Comparison of ENCODE assay signal across 8 mouse cellular contexts in genomic region chrX:48410388-48410776, GRCm38 (mm10). TPM values are rescaled to one million over a fixed set of nuclear protein-coding genes. Genes with fewer than 3 reads are reported as not detected.
A peak's percentile ranks its signal among the peaks of the same experiment; 100 is the strongest.
DNase-seq lines count a peak whose midpoint lies in the region; ATAC-seq and TF ChIP-seq lines count a peak whose summit lies in the region.

No protein-coding gene starts in this region.

- TF ChIP-seq CTCF in lung, adult 2 months (IDR thresholded peaks at IDR 0.05; ENCODE audit: insufficient read depth, low read length) = no peak

- no peaks in the 10 kb centered on the region for H3K4me1 ChIP-seq in lung, embryonic 15.5 days
- H3K4me1 ChIP-seq in lung, adult 2 months (ENCODE audit: control insufficient read depth, insufficient read depth, low read length) = no peaks in the 10 kb centered on the region
- H3K4me1 ChIP-seq in forebrain, embryonic 13.5 days = no peaks in the 10 kb centered on the region
- no peaks in the 10 kb centered on the region for H3K4me1 ChIP-seq in limb, embryonic 14.5 days (ENCODE audit: control insufficient read depth, insufficient read depth, low read length)
- H3K4me1 ChIP-seq in neural tube, embryonic 15.5 days = no peaks in the 10 kb centered on the region

- H3K27ac ChIP-seq in lung, embryonic 15.5 days = no peak overlapping the region
- no peak overlapping the region for H3K27ac ChIP-seq in forebrain, embryonic 13.5 days
- H3K27ac ChIP-seq in limb, embryonic 14.5 days (replicated peaks; ENCODE audit: low read depth, low read length) = no peak overlapping the region
- no peak overlapping the region for H3K27ac ChIP-seq in neural tube, embryonic 15.5 days (replicated peaks)

- no peak for DNase-seq in lung, adult 2 months
- DNase-seq in limb, embryonic 14.5 days (ENCODE audit: low spot score) = no peak
- DNase-seq in adrenal gland, adult 18-20 months (ENCODE audit: low spot score in 2 of 2) = no peak
- no peak for DNase-seq in layer of hippocampus, adult 18-20 months (ENCODE audit: low spot score in 2 of 2)
- DNase-seq in B cell, adult 2 months = no peak

- no peaks in the 10 kb centered on the region for H3K27me3 ChIP-seq in lung, embryonic 15.5 days
- H3K27me3 ChIP-seq in forebrain, embryonic 13.5 days = no peaks in the 10 kb centered on the region
- H3K27me3 ChIP-seq in limb, embryonic 14.5 days (ENCODE audit: control insufficient read depth, insufficient read depth, low read length) = no peaks in the 10 kb centered on the region
- no peaks in the 10 kb centered on the region for H3K27me3 ChIP-seq in neural tube, embryonic 15.5 days (replicated peaks)

- no peak for TF ChIP-seq POLR2A in lung, adult 2 months (IDR thresholded peaks at IDR 0.05; ENCODE audit: borderline replicate concordance, extremely low read depth, low read depth, low read length)
- TF ChIP-seq POLR2A in limb, embryonic 14.5 days (IDR thresholded peaks at IDR 0.05; ENCODE audit: borderline replicate concordance, extremely low read depth, insufficient read depth, insufficient read length) = no peak

- no peaks in the 10 kb centered on the region for H3K9me3 ChIP-seq in lung, embryonic 15.5 days
- no peaks in the 10 kb centered on the region for H3K9me3 ChIP-seq in forebrain, embryonic 13.5 days (replicated peaks)
- no peaks in the 10 kb centered on the region for H3K9me3 ChIP-seq in limb, embryonic 14.5 days (ENCODE audit: control insufficient read depth, low read length)
- no peaks in the 10 kb centered on the region for H3K9me3 ChIP-seq in neural tube, embryonic 15.5 days (replicated peaks)

- H3K9ac ChIP-seq in lung, embryonic 15.5 days = no peak overlapping the region
- H3K9ac ChIP-seq in forebrain, embryonic 13.5 days = no peak overlapping the region
- H3K9ac ChIP-seq in limb, embryonic 14.5 days (ENCODE audit: low read depth, low read length, severe bottlenecking) = no peak overlapping the region
- no peak overlapping the region for H3K9ac ChIP-seq in neural tube, embryonic 15.5 days (replicated peaks)

- H3K36me3 ChIP-seq in lung, embryonic 15.5 days = no peaks in the 10 kb centered on the region; the same call in 1 of the 2 replicates
- peaks cover 9% of the 10 kb centered on the region; the same call in 1 of the 2 replicates for H3K36me3 ChIP-seq in forebrain, embryonic 13.5 days (ENCODE audit: poor library complexity, severe bottlenecking)
- 0 out of 2 replicates have a peak, but pooled peaks cover 5% of the 10 kb centered on the region for H3K36me3 ChIP-seq in limb, embryonic 14.5 days (ENCODE audit: control insufficient read depth, insufficient read depth, low read length)
- peaks cover 3% of the 10 kb centered on the region; the same call in 1 of the 2 replicates for H3K36me3 ChIP-seq in neural tube, embryonic 15.5 days

- H3K4me3 ChIP-seq in lung, embryonic 15.5 days = peak overlapping the region; percentile 52; the same call in 1 of the 2 replicates
- no peak overlapping the region for H3K4me3 ChIP-seq in lung, adult 2 months (replicated peaks; ENCODE audit: extremely low read depth, low read depth, low read length)
- H3K4me3 ChIP-seq in forebrain, embryonic 13.5 days = peak overlapping the region; percentile 41; the same call in 1 of the 2 replicates
- peak overlapping the region; percentile 41; the same call in 1 of the 2 replicates for H3K4me3 ChIP-seq in limb, embryonic 14.5 days (replicated peaks; ENCODE audit: low read length)
- H3K4me3 ChIP-seq in neural tube, embryonic 15.5 days (replicated peaks) = peak overlapping the region; percentile 47

- WGBS in lung, embryonic 15.5 days = 16% methylated on average over 7 of the region's 7 CpGs
- 31% methylated on average over 7 of the region's 7 CpGs for WGBS in lung, adult 2 months
- 29% methylated on average over 7 of the region's 7 CpGs for WGBS in forebrain, embryonic 13.5 days
- WGBS in limb, embryonic 14.5 days = 20% methylated on average over 7 of the region's 7 CpGs
- 31% methylated on average over 7 of the region's 7 CpGs for WGBS in neural tube, embryonic 15.5 days

- H3K4me2 ChIP-seq in lung, embryonic 15.5 days = peak overlapping the region; percentile 53; the same call in 1 of the 2 replicates
- H3K4me2 ChIP-seq in forebrain, embryonic 13.5 days = peak overlapping the region; percentile 58; the same call in 1 of the 2 replicates
- no peak overlapping the region for H3K4me2 ChIP-seq in limb, embryonic 14.5 days (replicated peaks; ENCODE audit: low read depth, low read length, severe bottlenecking)
- H3K4me2 ChIP-seq in neural tube, embryonic 15.5 days = peak overlapping the region; percentile 59

- ATAC-seq in lung, embryonic 15.5 days (ENCODE audit: borderline replicate concordance, extremely low read depth, low FRiP score, low TSS enrichment) = peak; percentile 10; the same call in 1 of the 2 replicates
- ATAC-seq in forebrain, embryonic 13.5 days = peak; percentile 8; the same call in 1 of the 2 replicates
- ATAC-seq in limb, embryonic 14.5 days (ENCODE audit: low FRiP score, low read depth) = no peak; the same call in 1 of the 2 replicates
- peak; percentile 43; the same call in 1 of the 2 replicates for ATAC-seq in neural tube, embryonic 15.5 days (ENCODE audit: low FRiP score)

RNA-seq across cellular contexts. Expression of gene Elf4, which starts 52.5 kb away (rescaled TPM):
- 5.0 and 6.3 TPM in 2 replicates for polyA plus RNA-seq in lung, embryonic 15.5 days (2015; fragmentation: Nextera tagmentation; extraction: Ambion mirVana)
- polyA plus RNA-seq in lung, adult 2 months (2012; rRNA removed) = 15.9 and 16.8 TPM in 2 replicates
- 0.43 and 0.72 TPM in 2 replicates for polyA plus RNA-seq in forebrain, embryonic 13.5 days (2015; fragmentation: Nextera tagmentation; extraction: Ambion mirVana)
- polyA plus RNA-seq in limb, embryonic 14.5 days (2012; rRNA removed) = 24.3 and 29.6 TPM in 2 replicates
- polyA plus RNA-seq in limb, embryonic 14.5 days (2014; fragmentation: Nextera tagmentation; extraction: Ambion mirVana) = 11.1 and 12.0 TPM in 2 replicates
- polyA plus RNA-seq in neural tube, embryonic 15.5 days (2015; fragmentation: Nextera tagmentation; extraction: Ambion mirVana) = 0.74 and 2.5 TPM in 2 replicates
- total RNA-seq in adrenal gland, adult 18-20 months (2021) = 10 to 100 TPM in 1 of 2 experiments, 1 to 10 TPM in 1; 9.9 to 14.6 TPM
- under 1 TPM; 0.89 to 0.99 TPM for total RNA-seq in layer of hippocampus, adult 18-20 months (2021)
